Mouse (Mus musculus): ENCODE results near the gene Lcn12. TPM values are rescaled to one million over a fixed set of nuclear protein-coding genes. Genes with fewer than 3 reads are reported as not detected.

Gene Lcn12
- total RNA-seq, 4 experiments from 2014 or later, result not detected

DNA sequence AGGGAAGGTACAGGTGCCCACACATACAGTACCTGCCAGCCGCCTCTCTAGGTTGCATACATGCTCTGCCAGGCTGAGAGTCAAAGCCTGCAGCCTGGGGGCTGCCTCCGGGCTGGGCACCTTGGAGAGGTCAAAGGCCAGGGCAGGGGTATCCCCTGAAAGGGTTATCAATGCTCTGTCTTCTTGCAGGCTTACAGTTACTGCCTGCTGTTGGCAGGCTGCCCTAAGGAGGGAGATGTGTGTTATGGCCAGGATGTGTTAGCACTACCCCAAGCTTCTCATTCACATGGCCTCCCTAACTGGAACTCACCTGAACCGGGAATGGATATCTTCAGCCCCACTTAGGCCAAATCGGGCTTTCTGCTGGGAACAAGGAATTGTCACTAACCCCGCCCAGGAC, 33.6 kb downstream of the Lcn12 start:
- peak; percentile 39 for DNase-seq

GRCm38 (mm10) chr2:25458911-25459310, 34.8 kb downstream of the Lcn12 start:
- DNase-seq, result no peak

DNA sequence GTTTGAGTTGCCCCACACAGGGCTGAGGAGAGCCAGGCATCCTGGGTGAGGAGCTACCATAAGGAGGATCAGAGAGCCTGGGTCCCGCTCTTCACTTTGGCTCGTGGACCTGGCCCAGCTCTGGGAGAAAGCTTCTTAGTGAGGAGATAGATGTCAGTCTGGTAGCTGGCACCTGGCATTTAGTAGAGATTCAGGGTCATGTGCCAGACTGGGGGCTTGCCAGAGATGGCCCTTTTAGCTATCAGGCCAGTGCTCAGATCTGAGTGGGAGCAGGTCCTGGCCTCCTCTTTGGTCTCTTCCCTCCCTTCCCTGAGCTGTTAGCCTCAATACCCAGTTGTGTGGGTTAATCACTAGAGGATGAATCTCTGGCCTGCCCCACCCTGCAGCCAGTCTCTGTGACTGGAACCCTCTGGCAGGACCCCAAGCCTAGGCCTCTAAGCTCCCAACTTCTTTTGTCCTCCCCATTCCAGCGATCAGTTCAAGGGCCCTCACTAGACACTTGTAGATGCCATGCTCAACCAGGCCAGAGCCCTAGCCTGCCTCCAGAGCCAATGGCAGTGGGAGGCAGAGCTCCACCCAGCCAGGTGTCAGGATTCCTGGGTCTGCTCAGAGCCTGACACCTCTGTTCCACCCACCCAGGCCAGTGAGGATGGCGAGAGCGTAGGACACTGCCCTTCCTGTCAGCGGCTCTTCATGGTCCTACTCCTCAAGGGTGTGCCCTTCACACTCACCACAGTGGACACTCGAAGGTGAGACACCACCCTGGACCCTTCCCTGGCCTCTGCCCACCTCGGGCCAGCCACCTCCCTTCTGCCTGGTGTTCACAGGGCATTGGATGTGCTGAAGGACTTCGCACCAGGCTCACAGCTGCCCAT, 36.5 kb downstream of the Lcn12 start:
- no peak for DNase-seq

GRCm38 (mm10) chr2:25456205-25456953, 37.3 kb downstream of the Lcn12 start, which contains the start of gene Clic3:
Clic3 (plus strand) TSS chr2:25456838.
- no peak for DNase-seq

DNA sequence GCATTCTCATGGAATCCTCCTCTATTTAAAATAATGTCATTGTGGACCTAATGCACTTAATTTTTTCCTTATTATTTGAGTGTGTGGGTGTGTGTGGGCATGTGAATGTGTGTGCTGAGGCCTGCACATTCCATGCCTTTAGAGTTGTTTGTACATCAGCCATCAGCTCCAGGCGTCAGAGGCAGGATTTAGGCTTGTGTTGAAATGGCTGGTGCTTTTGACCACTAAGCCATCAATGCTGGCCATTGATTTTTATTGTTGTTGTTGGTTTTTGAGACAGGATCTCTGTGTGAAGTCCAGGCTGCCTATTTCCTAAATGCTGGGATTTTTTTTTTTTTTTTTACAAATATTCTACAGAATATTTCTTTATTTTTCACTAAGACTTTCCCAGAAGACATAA, 40.8 kb downstream of the Lcn12 start:
- no peak for DNase-seq

GRCm38 (mm10) chr2:25450853-25451647, 42.7 kb downstream of the Lcn12 start:
- DNase-seq, result no peak

- DNase-seq, result no peak
Observed at GRCm38 (mm10) chr2:25442682-25443081, 51.0 kb downstream of the Lcn12 start.

DNA sequence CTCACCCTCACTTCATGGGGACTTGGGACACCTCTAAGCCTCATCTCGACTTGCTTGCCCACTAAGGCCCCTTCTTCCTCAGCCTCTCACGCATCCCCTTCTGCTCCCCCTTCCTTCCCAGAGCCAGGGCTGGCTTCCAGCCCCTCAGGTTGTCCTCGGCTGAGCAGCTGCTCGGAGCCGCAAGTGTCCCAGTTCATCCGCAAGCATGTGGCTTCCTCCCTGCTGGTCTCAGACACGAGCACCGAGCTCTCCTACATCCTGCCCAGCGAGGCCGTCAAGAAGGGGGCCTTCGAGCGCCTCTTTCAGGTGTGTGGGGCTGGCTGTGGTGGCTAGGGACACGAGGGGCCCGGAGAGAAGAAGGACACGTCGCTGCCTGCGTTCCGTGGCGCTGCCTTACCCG, 52.6 kb downstream of the Lcn12 start:
- DNase-seq, result no peak

Small RNAs within 50 kb of the gene (microRNA-seq; reads per million reads assigned to microRNA genes)
- gene Mir3087, result 0 to 0.34 reads per million in 2 experiments

Other genes with a start within 250 kb of the Lcn12 start
- gene AL732309.1, start 247.0 kb downstream of the Lcn12 start, total RNA-seq (2022), result 1 to 10 TPM; 2.2 to 8.9 (median 6.1) TPM
- gene Tmem203, start 238.5 kb downstream of the Lcn12 start, total RNA-seq (2022), result 10 to 100 TPM; 28.4 to 43.0 (median 31.5) TPM
- gene Tprn, start 231.3 kb downstream of the Lcn12 start, total RNA-seq (2022), result 10 to 100 TPM; 10.3 to 14.5 (median 11.1) TPM
- 10 to 100 TPM; 44.4 to 48.7 (median 47.0) TPM for gene Ssna1, start 221.5 kb downstream of the Lcn12 start, total RNA-seq (2022)
- gene Anapc2, start 221.4 kb downstream of the Lcn12 start, total RNA-seq (2022), result 100 to 1,000 TPM in 3 of 4 experiments, 10 to 100 TPM in 1; 94.6 to 118 (median 102) TPM
- gene Tmem210, start 205.8 kb downstream of the Lcn12 start, total RNA-seq (2022), result not detected
- not detected for gene Lrrc26, start 204.0 kb downstream of the Lcn12 start, total RNA-seq (2022)
- 10 to 100 TPM; 13.0 to 21.3 (median 17.8) TPM for gene Grin1, start 174.7 kb downstream of the Lcn12 start, total RNA-seq (2022)
- gene Man1b1, start 161.6 kb downstream of the Lcn12 start, total RNA-seq (2022), result 10 to 100 TPM; 66.5 to 71.9 (median 67.6) TPM
- gene Dpp7, start 137.6 kb downstream of the Lcn12 start, total RNA-seq (2022), result 10 to 100 TPM; 39.8 to 59.1 (median 45.7) TPM
- gene Uap1l1, start 128.2 kb downstream of the Lcn12 start, total RNA-seq (2022), result 10 to 100 TPM; 29.5 to 48.3 (median 31.5) TPM
- under 1 TPM in 3 of 4 experiments, not detected in 1; 0.31 to 0.71 (median 0.61) TPM for gene Sapcd2, start 121.6 kb downstream of the Lcn12 start, total RNA-seq (2022)
- 1 to 10 TPM; 3.1 to 9.7 (median 5.1) TPM for gene Entpd2, start 98.0 kb downstream of the Lcn12 start, total RNA-seq (2022)
- 100 to 1,000 TPM; 148 to 171 (median 163) TPM for gene Npdc1, start 94.6 kb downstream of the Lcn12 start, total RNA-seq (2022)
- gene Fut7, start 70.6 kb downstream of the Lcn12 start, total RNA-seq (2022), result under 1 TPM in 1 of 4 experiments, not detected in 3; 0.13 TPM
- gene Abca2, start 65.2 kb downstream of the Lcn12 start, total RNA-seq (2022), result 10 to 100 TPM; 48.9 to 73.0 (median 57.5) TPM
- not detected for gene Clic3, start 37.1 kb downstream of the Lcn12 start, total RNA-seq (2022)
- 10 to 100 TPM; 32.4 to 68.2 (median 43.4) TPM for gene Paxx, start 32.8 kb downstream of the Lcn12 start, total RNA-seq (2022)
- 10 to 100 TPM in 1 of 4 experiments, 1 to 10 TPM in 3; 3.2 to 10.5 (median 4.4) TPM for gene Ptgds, start 23.9 kb downstream of the Lcn12 start, total RNA-seq (2022)
- gene Fbxw5, start 6.8 kb upstream of the Lcn12 start, total RNA-seq (2022), result 100 to 1,000 TPM in 3 of 4 experiments, 10 to 100 TPM in 1; 82.5 to 114 (median 107) TPM
- gene C8g, start 7.8 kb upstream of the Lcn12 start, total RNA-seq (2022), result 1 to 10 TPM in 3 of 4 experiments, under 1 TPM in 1; 0.70 to 2.3 (median 1.6) TPM
- 10 to 100 TPM; 22.6 to 35.3 (median 30.6) TPM for gene Traf2, start 53.0 kb upstream of the Lcn12 start, total RNA-seq (2022)
- 100 to 1,000 TPM; 149 to 331 (median 215) TPM for gene Edf1, start 63.9 kb upstream of the Lcn12 start, total RNA-seq (2022)
- 10 to 100 TPM in 1 of 4 experiments, 1 to 10 TPM in 3; 1.4 to 11.0 (median 4.0) TPM for gene Mamdc4, start 80.9 kb upstream of the Lcn12 start, total RNA-seq (2022)
- 10 to 100 TPM; 61.3 to 76.9 (median 66.1) TPM for gene Phpt1, start 81.3 kb upstream of the Lcn12 start, total RNA-seq (2022)
- 1 to 10 TPM; 1.6 to 4.8 (median 3.8) TPM for gene Ajm1, start 87.8 kb upstream of the Lcn12 start, total RNA-seq (2022)
- gene Rabl6, start 114.6 kb upstream of the Lcn12 start, total RNA-seq (2022), result 100 to 1,000 TPM; 121 to 178 (median 137) TPM
- gene Ccdc183, start 123.8 kb upstream of the Lcn12 start, total RNA-seq (2022), result not detected
- 10 to 100 TPM; 18.0 to 47.8 (median 27.3) TPM for gene Tmem141, start 128.1 kb upstream of the Lcn12 start, total RNA-seq (2022)
- gene Fcna, start 134.1 kb upstream of the Lcn12 start, total RNA-seq (2022), result 1 to 10 TPM; 4.7 to 7.0 (median 5.5) TPM
- not detected for gene Lcn8, start 159.2 kb upstream of the Lcn12 start, total RNA-seq (2022)
- gene Lcn5, start 164.0 kb upstream of the Lcn12 start, total RNA-seq (2022), result not detected
- gene Lcn6, start 182.9 kb upstream of the Lcn12 start, total RNA-seq (2022), result not detected
- gene Lcn10, start 188.8 kb upstream of the Lcn12 start, total RNA-seq (2022), result not detected
- gene Obp2a, start 206.1 kb upstream of the Lcn12 start, total RNA-seq (2022), result 10 to 100 TPM in 1 of 4 experiments, 1 to 10 TPM in 1, not detected in 2; 3.1 to 30.1 TPM
- 10 to 100 TPM; 29.9 to 69.4 (median 39.2) TPM for gene Bmyc, start 212.8 kb upstream of the Lcn12 start, total RNA-seq (2022)
- gene Obp2b, start 243.1 kb upstream of the Lcn12 start, total RNA-seq (2022), result not detected

All from adrenal gland, adult 8-10 months (tissue).